Mouse (Mus musculus) heart, adult 11 months (tissue): Measurements from ENCODE around the gene Atp1a4.

Experiments used
- DNase-seq: peaks from one replicate; pipeline ENCODE4 v3.0.0; 2022

Gene Atp1a4

DNA sequence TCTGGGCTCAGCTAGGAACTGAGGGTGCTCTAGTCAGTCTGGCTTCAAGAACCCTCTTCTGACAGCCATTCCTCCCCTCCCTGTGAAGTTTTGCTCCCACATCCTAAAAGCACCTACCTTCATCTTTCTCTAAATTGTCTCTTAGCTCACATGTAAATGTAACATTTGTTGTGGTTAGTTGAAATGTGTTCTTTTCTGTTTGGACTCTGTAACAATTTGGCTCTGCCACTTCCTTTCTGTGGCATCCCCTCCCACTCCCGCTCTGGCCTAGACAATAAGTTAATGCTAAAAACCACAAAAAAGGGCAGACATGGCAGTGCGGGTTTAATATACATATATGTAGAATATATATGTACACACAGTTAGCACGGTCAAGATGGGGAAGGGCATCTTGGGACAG lies 61.1 kb downstream of the Atp1a4 start:
- peak; percentile 64 for DNase-seq

DNA sequence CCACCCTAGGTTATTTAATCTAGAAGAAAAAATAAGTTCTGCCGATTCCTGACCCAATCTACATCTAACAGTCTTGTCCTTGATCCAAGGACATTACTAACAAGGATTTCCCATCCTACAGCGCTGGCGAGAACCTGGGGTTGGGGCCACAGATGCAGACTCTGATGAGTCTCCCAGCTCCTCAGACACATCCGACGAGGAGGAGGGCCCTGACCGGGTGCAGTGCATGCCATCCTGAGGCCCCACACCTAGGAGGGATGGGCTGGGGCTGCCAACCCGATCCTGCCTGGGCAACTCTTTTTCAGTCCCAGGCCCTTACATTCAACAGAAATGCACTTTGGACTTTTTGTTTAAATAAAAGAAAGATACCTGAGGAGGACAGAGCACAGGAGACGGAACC lies 63.8 kb downstream of the Atp1a4 start:
- DNase-seq = peak; percentile 59

DNA sequence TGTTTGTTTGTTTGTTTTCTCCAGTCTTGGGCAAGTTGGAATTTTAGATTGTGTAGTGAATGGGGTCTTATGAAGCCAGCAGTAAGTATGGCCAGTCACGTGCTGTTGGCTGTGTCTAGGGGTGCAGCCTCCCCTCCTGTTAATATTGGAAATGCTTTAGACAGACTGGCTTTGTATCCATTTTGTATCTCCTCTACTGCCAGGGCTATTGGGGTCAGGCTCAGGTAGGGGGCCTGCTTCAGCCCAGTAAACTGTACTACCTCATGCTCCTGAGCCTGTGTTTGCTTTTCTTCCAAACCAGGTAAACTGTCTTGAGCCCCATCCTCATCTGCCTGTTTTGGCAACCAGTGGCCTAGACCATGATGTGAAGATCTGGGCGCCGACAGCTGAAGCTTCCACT lies 66.0 kb downstream of the Atp1a4 start:
- DNase-seq = peak; percentile 78

DNA sequence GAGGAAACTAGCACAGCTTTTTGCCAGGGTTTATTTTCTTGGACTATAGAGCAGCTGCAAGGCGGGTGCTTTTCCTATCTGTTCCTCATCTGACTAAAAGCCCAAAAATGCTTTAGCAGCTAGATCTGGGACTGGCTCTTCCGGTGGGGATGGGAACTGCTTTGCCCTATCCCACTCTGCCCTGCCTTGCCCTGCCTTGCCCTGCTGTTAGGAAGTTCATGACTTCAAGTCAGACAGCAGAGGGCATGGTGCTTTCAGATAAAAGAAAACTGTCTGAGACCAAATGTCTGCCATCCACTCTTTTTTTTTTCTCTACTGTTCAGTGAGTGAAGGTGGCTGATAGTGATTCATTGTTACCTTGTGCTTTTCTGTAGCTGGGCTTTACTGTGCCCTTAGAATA lies 66.6 kb downstream of the Atp1a4 start:
- DNase-seq = peak; percentile 90

DNA sequence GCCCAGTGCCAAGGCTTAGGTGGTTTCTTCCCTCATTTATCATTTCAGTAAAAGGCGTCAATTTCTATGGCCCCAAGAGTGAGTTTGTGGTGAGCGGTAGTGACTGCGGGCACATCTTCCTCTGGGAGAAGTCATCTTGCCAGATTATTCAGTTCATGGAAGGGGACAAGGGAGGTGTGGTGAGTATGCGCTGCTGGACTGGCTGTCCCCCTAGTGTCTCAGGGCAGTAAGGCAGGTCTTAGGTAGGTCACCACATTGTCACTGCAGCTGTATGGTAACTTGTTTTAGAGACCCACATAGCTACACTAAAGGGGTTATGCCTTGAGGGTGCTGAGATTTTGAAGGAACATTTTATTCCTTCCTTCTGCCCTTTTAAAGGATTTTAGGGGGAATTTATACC lies 69.3 kb downstream of the Atp1a4 start:
- DNase-seq = peak; percentile 78

DNA sequence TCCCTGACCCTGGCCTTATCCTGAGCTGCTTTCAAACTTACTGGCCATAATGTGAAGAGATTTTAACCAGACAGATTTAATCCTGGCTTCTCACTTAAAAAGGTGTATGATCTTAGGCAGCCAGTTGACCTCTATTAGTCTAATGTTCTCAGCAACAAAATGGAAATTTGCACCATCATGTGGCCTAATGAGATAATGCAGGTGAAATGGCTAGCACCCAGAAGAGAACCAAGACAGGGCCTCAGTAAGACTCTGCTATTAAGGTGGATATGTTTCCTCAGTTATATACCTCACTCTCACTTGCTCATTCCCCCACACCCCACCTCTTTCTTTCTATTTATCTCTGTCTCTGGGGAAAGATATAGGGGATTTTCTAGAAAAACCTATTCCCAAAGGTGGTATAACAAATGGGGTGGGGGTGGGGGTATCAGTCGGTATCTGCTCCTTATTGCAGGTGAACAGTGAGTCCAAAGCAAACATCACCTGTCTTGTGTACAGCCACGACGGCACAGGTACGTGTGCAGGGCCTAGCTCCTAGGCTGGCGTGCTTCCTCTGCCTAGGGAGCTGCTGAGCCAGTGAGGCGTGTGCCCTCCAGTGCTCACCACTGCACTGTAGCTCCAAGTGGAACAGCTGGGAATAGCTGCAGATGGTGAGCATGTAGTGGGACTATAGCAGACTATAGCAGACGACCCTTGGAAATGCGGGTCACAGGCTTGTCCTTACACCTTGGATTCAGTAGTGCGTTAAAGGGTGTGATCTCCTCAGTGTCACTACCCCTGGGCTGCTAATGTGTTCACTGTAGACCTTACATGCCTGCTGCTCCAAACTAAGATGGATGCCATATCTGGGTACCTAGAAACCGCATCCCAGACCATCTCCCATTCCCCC lies 71.6 kb downstream of the Atp1a4 start:
- peak; percentile 87 for DNase-seq

DNA sequence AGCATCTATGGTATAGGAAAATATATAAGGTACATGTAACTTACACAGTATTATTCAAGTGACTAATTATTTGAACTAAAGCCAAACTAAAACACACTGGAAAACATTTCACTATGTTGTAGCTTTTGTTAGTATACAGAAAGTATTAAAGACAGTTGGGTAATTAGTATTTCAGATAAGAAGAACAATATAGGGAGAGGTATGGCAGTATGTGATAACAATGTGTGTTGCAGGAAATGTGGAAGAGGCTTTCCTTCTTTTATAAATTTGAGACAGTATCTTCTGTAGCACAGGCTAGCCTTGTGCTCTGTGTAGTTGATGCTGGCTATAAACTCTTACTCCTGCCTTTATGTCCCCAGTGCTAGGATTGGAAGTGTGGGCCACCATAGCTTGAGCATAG lies 74.3 kb downstream of the Atp1a4 start:
- DNase-seq = no peak

DNA sequence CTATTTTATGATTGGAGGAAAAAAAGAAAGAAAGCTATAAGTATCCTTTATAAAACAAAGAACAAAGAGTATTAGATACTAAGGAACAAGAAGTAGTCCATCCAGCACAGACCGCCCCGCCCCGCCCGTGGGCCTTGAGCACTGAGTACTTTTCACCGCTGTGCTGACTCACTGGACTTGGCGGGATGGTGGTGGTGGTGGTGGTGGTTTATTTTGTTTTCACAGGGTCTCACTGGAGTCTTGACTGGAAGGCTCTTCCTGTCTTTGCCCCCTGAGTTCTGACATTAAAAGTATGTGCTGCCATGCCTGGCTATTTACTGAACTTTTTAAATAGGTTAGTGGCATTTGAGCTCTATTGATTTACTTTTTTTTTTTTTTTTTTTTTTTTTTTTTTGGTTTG lies 75.2 kb downstream of the Atp1a4 start:
- peak; percentile 59 for DNase-seq

DNA sequence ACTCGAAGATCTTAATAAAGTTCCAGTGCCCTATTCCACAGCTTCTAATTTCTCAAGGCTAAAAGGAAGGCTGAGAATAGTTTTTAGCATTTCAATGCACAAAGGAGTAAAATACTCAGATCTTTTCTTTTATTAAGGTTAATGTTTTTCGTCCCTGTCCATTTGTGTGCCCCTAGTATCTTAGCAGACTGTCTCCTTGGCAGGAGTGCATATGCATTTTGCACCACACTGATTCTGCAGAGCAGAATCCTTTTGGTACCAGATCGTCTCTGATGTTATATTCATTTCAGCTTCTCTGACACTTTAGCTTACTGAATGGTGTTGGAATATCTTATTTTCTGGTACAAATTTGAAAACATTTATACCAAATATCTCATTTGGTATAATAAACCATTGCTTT lies 76.4 kb downstream of the Atp1a4 start:
- DNase-seq = no peak

DNA sequence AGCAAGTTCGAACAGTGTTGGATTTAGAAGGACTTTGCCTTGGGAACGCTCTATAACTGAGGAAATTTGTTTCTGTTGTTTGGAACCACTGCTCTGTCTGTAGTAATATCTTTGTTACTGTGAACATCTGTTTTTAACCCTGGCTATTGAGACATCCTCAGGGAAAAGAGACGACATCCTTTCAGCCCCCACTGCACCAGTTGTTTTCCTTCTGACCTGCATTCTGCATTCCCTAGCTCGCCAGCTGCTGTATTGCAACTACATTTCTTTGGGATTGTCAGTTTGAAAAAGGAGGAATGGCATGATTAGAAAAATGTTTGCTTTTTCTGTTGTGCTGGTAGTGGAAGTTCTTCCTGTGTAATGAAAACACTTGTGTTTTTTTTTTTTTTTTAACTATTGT lies 77.3 kb downstream of the Atp1a4 start:
- DNase-seq = peak; percentile 93

DNA sequence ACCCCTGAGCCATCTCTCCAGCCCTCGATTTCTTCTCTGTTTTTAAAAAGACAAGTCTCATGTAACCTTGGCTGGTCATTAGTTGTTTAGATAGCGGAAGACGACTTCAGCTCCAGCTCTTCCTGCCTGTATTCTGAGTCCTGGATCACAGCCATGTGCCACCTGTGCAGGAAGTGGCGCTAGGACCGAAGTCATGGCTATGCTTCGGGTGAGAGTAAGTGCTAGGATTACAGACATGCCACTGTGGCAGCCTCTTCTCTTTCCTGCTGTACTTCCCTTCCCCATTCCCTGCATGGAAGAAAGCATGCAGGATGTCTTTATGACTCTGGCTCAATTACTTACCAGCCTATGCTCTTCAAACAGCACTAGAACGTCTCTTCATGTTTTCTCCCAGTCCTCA lies 79.1 kb downstream of the Atp1a4 start:
- DNase-seq = peak; percentile 90

DNA sequence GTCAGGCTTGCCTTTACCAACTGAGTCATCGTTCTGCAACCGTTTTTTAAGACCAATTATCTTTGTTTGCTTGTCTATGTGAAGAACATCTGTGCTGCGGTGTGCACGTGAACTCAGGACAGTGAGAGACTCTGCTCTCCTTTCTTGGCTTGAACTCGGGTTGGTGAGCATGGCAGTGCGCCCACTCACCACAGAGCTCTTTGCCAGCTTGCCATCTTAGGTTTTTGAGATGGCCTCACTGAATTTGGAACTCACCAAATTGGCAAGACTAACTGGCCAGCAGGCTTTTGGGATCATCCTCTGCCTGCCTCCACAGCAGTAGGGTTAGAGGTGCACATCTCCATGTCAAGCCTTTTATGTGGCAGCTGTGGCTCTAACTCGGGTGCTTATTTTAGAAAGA lies 80.4 kb downstream of the Atp1a4 start:
- DNase-seq = peak; percentile 60
